Mouse (Mus musculus): Measurements from ENCODE around the gene Mypop.

GRCm38 (mm10) chr7:19048006-19048527, 57.0 kb downstream of the Mypop start:
- TF ChIP-seq TAL1 (IDR thresholded peaks at IDR 0.05; ENCODE audit: low read length) (no peak), GATA1 (IDR thresholded peaks at IDR 0.05; ENCODE audit: low read length) (no peak)

Measured in erythroblast, embryonic 14.5 days (primary cell).